9 mouse cellular contexts compared by ENCODE assay signal in genomic region chr11:74834650-74835277, GRCm38 (mm10). TPM values are rescaled to one million over a fixed set of nuclear protein-coding genes. Genes with fewer than 3 reads are reported as not detected.
DNase-seq lines count a peak whose midpoint lies in the region; ATAC-seq lines count a peak whose summit lies in the region.
"Had no signal": no experiment of that assay in that cellular context is flagged by ENCODE, and none has a peak within 500 bp of the region (broad histone marks: within the 10 kb centered on the region; RNA-seq: fewer than 3 reads in every experiment).

No protein-coding gene starts in this region.

- peaks cover 71% of the 10 kb centered on the region for H3K4me1 ChIP-seq in heart, embryonic 10.5 days
- H3K4me1 ChIP-seq in megakaryocyte, embryonic 14.5 days, result peaks cover 66% of the 10 kb centered on the region
- peaks cover 23% of the 10 kb centered on the region for H3K4me1 ChIP-seq in intestine, embryonic 14.5 days (replicated peaks; ENCODE audit: control insufficient read depth, insufficient read depth, low read length)
- H3K4me1 ChIP-seq in stomach, embryonic 15.5 days, result peaks cover 40% of the 10 kb centered on the region

- peak; percentile 71 for DNase-seq in heart, embryonic 10.5 days (ENCODE audit: low spot score)
- DNase-seq in heart, postnatal 4 days, result no peak
- DNase-seq in intestine, embryonic 14.5 days (ENCODE audit: low spot score), result no peak
- DNase-seq in right cerebral cortex, postnatal 14 days, result no peak
- no peak for DNase-seq in gastrocnemius, adult 18-20 months (ENCODE audit: low spot score)

- H3K9ac ChIP-seq in intestine, embryonic 14.5 days (ENCODE audit: low read length), result no peak overlapping the region
- no peak overlapping the region for H3K9ac ChIP-seq in stomach, embryonic 15.5 days

- peak overlapping the region; percentile 93 for H3K27ac ChIP-seq in heart, embryonic 10.5 days
- H3K27ac ChIP-seq in intestine, embryonic 14.5 days (ENCODE audit: low read depth), result peak overlapping the region; percentile 8; the same call in 1 of the 2 replicates
- peak overlapping the region; percentile 55; the same call in 1 of the 2 replicates for H3K27ac ChIP-seq in stomach, embryonic 15.5 days

- no peak overlapping the region for H3K4me2 ChIP-seq in intestine, embryonic 14.5 days (ENCODE audit: low read length)
- H3K4me2 ChIP-seq in stomach, embryonic 15.5 days, result no peak overlapping the region

- 0 out of 2 replicates have a peak, but pooled peaks cover 2% of the 10 kb centered on the region for H3K36me3 ChIP-seq in heart, embryonic 10.5 days
- peaks cover 28% of the 10 kb centered on the region for H3K36me3 ChIP-seq in megakaryocyte, embryonic 14.5 days (replicated peaks; ENCODE audit: low read length)
- H3K36me3 ChIP-seq in intestine, embryonic 14.5 days (ENCODE audit: control insufficient read depth, insufficient read depth, low read length), result no peaks in the 10 kb centered on the region
- H3K36me3 ChIP-seq in stomach, embryonic 15.5 days, result no peaks in the 10 kb centered on the region

- no peak for ATAC-seq in megakaryocyte, adult 5-6 weeks (ENCODE audit: poor library complexity, severe bottlenecking)
- no peak for ATAC-seq in intestine, embryonic 14.5 days (replicated peaks; ENCODE audit: low FRiP score, low TSS enrichment, low read depth)
- ATAC-seq in stomach, embryonic 15.5 days (ENCODE audit: insufficient read depth, low FRiP score, low read depth), result no peak
- ATAC-seq: Patski had no signal

- H3K9me3 ChIP-seq in heart, embryonic 10.5 days, result no peaks in the 10 kb centered on the region
- H3K9me3 ChIP-seq in megakaryocyte, embryonic 14.5 days, result no peaks in the 10 kb centered on the region
- H3K9me3 ChIP-seq in intestine, embryonic 14.5 days (ENCODE audit: control insufficient read depth, low read length), result no peaks in the 10 kb centered on the region
- no peaks in the 10 kb centered on the region for H3K9me3 ChIP-seq in stomach, embryonic 15.5 days

- WGBS in heart, embryonic 10.5 days, result 55% methylated on average over 5 of the region's 5 CpGs
- 49% methylated on average over 5 of the region's 5 CpGs for WGBS in intestine, embryonic 14.5 days
- 43% methylated on average over 5 of the region's 5 CpGs for WGBS in stomach, embryonic 15.5 days

- no peak overlapping the region for H3K4me3 ChIP-seq in heart, embryonic 10.5 days
- peak overlapping the region; percentile 99 for H3K4me3 ChIP-seq in megakaryocyte, embryonic 14.5 days (replicated peaks)
- H3K4me3 ChIP-seq in intestine, embryonic 14.5 days (ENCODE audit: low read depth, low read length), result no peak overlapping the region
- H3K4me3 ChIP-seq in stomach, embryonic 15.5 days (replicated peaks), result no peak overlapping the region

- H3K27me3 ChIP-seq in heart, embryonic 10.5 days (ENCODE audit: insufficient read depth, poor library complexity, severe bottlenecking), result no peaks in the 10 kb centered on the region
- H3K27me3 ChIP-seq in megakaryocyte, embryonic 14.5 days (replicated peaks), result no peaks in the 10 kb centered on the region
- no peaks in the 10 kb centered on the region for H3K27me3 ChIP-seq in intestine, embryonic 14.5 days (replicated peaks; ENCODE audit: control insufficient read depth, insufficient read depth, low read length)
- H3K27me3 ChIP-seq in stomach, embryonic 15.5 days (replicated peaks), result no peaks in the 10 kb centered on the region
- H3K27me3 ChIP-seq: Patski had no signal

RNA-seq across cellular contexts. Expression of gene Mnt, which starts 4.0 kb away (rescaled TPM):
- 3.2 and 3.8 TPM in 2 replicates for polyA plus RNA-seq in heart, embryonic 10.5 days (2016; fragmentation: Nextera tagmentation; extraction: Ambion mirVana)
- total RNA-seq in heart, postnatal 4 days (2021), result 10 to 100 TPM; 14.8 to 15.7 TPM
- polyA plus RNA-seq in megakaryocyte, embryonic 14.5 days (2012; ENCODE audit: insufficient read depth, low replicate concordance), result 59.1 and 85.0 TPM in 2 replicates
- 14.5 and 17.0 TPM in 2 replicates for total RNA-seq in megakaryocyte, adult 5-6 weeks (2015)
- 3.8 and 6.1 TPM in 2 replicates for total RNA-seq in megakaryocyte, adult 5-6 weeks (2017)
- 4.4 and 5.5 TPM in 2 replicates for polyA plus RNA-seq in intestine, embryonic 14.5 days (2014; fragmentation: Nextera tagmentation; extraction: Ambion mirVana)
- 3.9 and 4.5 TPM in 2 replicates for polyA plus RNA-seq in stomach, embryonic 15.5 days (2015; fragmentation: Nextera tagmentation; extraction: Ambion mirVana)
- 1 to 10 TPM; 4.8 to 7.0 TPM for total RNA-seq in gastrocnemius, adult 18-20 months (2021)

Comparison
In these comparisons a context has a peak if more than half of its experiments do, and no peak if none do; other contexts are left out.
1. H3K27ac ChIP-seq: peak in every context shown above with its lines; median percentile 93 in heart, embryonic 10.5 days; 55 in stomach, embryonic 15.5 days; 8 in intestine, embryonic 14.5 days.